Mouse (Mus musculus) T-helper 2 cell (primary cell): ENCODE data around the gene Hs6st1.

Experiments
- in situ Hi-C: fragments of 300-600 bp; cut with MboI, MseI; formaldehyde crosslinking; loops from one replicate; pipeline ENCODE4 v1.15.1; 2025; ENCODE audit warnings: high pct_unique_total_duplicates

Hs6st1 gene

DNA sequence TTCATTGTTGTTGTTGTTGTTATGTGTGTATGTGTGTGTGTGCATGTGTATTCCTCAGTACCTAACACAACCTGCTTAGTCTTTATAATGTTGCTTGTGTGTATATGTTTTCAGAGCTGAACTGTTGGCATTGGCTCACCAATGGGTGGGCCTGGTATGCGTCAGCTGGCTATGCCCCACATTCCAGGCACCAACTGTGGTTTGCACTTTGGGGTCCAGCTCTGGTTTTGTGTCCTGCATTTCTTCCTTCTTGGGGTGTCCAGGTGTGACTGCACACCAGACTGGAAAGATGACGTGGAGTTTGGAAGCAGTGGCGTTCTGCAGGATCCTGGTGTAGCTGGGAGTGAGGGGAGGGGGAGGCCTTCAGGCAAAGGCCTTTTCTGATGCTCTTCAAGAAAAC, 50.8 kb downstream of the Hs6st1 start:
- in situ Hi-C loops, result loop anchor here (10.0 kb wide), 1 partner anchor 724 kb away; no protein-coding TSS in a partner anchor

DNA sequence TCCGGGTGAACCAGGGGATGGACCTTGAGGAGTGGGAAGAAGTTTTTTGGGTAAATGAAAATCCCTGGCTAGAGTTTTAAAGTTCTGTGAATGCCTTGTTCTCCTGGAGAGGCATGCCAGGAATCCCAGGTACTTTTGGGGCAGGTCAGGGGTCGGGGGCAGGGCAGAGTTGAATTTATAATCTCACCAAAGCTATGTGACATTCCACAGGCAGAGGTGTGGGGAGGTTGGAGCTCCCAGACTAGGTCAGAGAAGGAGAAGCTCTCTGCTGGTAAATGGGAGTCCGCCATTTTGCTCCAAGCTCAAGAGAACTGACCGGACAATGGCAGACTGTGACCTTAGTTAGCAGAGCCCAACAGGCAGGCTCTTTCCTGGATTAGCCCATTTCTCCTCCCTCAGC, 51.2 kb downstream of the Hs6st1 start:
- in situ Hi-C loops, result loop anchor here (10.0 kb wide), 1 partner anchor 725 kb away; no protein-coding TSS in a partner anchor

DNA sequence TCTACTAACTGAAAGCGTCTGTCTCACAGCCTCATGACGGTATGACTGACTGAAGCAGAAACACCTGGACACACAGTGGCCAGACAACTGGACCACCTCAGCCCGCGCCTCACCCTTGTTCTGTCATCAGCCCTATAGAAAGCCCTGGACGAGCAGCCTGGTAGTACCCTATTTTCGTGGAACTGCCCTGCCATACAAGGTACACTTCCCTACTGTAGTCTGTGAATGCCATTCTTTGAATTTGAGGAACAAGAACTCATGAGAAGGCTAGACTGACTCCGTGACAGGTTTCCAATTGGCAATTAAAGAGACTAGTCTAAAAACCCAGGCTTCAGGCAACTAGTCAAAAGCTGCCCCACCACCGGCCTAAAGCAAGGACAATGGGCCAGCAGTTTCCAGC, 53.0 kb downstream of the Hs6st1 start:
- in situ Hi-C loops, result no loop called here

DNA sequence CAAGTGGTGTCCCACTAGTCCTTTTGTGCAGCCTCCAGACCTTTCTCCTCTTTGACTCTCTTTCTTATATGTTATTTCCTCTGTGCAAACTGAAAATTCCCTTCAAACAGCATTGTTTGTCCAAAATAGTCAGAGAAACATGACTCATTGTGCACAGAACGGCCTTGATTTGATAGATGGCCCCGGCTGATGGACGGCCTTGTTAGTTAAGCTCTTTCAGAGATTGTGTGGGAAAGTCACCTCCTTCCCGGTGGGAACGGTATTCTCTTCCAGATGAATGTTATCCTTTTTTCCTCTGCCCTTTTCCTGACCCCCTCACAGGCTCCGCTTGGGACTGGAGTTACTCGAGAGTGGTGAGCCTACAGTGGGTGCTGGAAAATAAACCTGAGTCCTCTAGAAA, 56.9 kb downstream of the Hs6st1 start:
- in situ Hi-C loops, result no loop called here

DNA sequence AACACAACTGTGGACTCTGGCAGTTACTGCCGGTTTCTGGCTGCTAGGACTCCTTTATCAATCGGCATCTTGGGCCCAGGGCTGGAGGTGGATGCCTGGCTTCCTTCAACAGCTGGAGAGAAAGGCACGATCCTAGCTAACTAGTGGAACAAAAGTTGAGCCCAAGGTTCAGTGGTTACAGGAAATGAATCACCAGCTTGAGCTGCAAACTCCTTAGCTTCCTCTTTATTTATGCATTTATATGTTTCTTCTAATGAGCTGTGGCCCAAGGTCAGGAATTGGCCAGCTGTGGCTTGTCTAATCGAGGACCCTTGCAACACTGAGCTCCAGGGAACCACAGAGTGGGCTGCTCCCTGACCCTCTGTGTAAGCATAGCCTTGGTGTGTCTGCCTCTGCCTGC, 60.9 kb downstream of the Hs6st1 start:
- in situ Hi-C loops, result no loop called here

DNA sequence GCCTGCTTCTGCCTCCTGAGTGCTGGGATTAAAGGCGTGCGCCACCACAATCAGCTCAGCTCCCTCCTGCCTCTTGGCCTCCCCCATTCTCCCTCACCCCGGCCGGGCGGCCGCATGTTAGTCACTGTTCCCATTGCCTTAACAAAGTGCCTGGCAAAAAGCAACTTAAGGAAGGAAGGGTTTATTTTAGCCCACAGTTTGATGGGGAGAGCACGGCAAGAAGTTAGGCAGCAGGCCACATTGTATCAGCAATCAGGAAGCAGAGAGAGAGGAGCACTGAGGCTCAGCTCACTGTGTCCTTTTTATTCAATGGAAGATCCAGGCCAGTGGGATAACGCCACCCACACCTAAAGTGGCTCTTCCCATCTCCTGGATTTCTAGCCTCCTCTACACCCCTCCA, 61.7 kb downstream of the Hs6st1 start:
- in situ Hi-C loops, result no loop called here

DNA sequence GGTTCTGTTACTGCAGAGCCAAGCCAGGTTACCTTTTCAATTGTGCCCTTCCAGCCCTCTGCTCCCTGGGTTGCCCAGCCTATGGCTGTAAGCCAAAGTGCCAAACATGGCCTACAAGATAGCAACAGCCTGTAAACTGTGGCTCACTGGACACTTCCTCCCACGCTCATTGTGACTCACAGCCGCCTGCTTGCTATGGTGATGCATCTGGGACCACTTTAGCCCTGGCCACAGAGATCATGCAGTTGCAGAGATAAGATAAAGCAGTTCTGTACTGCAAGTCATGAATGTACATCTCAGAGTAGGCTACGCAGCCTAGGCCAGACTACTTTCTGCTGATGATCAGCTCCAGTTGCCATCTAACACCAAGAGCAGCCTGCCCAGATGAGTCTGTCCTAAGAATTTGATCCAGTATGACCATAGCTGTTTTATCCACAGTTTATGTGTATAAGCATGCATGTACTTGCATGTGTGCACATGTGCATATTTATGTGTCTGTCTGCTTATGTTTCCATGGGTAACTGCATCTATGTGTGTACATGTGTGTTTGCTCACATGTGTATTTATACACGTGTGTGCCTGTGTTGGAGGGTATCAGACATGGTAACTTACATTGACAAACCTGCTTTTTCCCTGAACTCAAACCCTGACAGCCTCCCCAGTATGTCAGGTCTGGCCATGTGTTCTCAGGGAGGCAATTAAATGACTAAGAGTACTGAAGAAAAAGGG, 62.3 kb downstream of the Hs6st1 start:
- in situ Hi-C loops, result no loop called here

DNA sequence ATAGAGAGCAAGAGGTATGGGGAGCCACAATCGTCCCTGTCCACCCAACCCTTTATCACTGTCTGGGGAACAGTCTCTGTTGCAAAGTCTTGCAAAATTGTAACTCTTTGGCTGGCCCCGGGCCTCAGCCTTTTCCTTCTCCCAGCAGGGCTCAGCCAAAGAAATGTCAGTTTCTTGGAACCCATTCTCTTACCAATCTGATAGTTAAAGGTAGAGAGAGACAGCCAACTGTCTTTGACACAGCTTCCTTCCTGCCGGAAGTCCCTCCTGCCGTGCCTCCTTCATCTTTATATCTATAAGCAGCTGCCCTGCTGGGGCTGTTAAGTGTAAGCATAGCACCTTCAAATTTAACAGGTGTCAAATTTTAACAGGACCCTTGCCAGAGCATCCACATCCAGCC, 63.0 kb downstream of the Hs6st1 start:
- in situ Hi-C loops, result no loop called here

- in situ Hi-C loops, result no loop called here
Measured at GRCm38 (mm10) chr1:36131766-36132165, 63.6 kb downstream of the Hs6st1 start.

DNA sequence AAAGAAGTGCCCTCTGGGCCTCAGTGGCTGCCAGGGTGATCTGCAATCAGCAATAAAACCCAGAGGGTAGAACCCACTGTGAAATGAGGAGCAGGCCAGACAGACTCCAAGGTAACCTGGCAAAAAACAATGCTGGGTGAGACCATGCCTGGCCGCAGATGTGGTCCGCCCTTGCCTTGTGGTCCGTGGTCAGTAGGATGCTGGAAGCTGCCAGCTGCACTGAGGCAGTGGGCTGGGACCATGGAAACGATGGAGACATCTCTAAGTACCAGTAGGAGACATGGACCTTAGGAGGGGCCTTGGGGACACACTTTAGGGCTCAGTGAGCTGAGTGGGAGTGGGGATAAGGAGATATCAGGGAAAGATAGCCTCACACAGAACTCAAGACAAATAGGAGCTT, 64.0 kb downstream of the Hs6st1 start:
- in situ Hi-C loops, result no loop called here

DNA sequence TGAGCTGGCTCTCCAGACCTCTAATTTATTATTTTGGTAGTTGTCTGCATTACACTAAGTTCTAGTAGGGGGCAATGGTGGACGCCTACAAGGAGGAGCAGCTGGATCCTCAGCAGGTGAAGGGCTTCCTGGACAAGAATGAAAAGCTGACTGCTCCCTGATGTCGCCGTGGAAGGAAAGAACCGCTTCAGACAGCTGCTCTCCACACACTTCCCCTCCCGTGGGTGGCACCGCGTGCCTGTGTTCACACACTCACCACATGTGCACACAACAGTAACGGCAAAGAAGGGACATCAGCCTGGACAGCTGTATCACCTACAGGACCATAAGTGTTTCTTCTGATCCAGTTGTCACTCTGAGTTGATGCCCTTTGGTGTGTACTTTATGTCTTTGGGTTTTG, 64.8 kb downstream of the Hs6st1 start:
- in situ Hi-C loops, result no loop called here

- in situ Hi-C loops, result no loop called here
Measured at GRCm38 (mm10) chr1:36133647-36134046, 65.4 kb downstream of the Hs6st1 start.

DNA sequence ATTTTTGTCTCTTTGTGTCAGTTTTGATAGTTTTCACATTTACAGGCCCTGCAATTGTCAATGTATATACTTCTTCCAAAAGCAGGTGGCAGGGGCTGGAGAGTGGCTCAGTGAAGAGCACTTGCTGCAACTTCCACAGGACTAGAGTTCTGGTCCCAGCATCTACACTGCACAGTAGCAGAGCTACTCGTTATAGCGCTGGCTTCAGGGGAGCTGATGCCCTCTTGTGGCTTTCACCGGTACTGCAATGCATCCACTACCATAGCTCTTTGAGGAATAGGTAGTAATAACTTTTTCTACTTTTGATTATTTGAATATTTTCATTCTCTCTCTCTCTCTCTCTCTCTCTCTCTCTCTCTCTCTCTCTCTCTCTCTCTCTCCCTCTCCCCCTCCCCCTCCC, 66.4 kb downstream of the Hs6st1 start:
- in situ Hi-C loops, result no loop called here

GRCm38 (mm10) chr1:36140311-36140710, 72.1 kb downstream of the Hs6st1 start:
- in situ Hi-C loops, result no loop called here

- in situ Hi-C loops, result no loop called here
Measured at GRCm38 (mm10) chr1:36145050-36145449, 76.8 kb downstream of the Hs6st1 start.

DNA sequence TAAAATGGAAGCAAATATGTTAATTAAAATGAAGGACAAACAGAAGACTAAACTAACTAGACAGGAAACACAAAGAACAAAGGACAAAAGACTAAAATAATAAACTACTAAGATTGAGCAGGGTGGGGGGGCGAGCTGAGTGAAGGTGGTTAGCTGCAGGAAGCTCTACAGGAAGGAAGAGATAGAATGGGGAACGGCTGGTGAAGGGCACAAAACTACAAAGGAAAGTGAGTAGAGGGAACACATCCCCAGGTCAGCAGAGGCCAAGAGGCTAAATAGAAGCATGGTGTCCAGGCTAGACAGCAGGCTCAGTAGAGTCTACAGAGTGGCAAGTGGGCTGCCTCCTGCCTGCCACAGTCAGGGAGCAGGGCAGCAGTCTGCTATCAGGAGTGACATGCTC, 80.6 kb downstream of the Hs6st1 start:
- in situ Hi-C loops, result no loop called here

DNA sequence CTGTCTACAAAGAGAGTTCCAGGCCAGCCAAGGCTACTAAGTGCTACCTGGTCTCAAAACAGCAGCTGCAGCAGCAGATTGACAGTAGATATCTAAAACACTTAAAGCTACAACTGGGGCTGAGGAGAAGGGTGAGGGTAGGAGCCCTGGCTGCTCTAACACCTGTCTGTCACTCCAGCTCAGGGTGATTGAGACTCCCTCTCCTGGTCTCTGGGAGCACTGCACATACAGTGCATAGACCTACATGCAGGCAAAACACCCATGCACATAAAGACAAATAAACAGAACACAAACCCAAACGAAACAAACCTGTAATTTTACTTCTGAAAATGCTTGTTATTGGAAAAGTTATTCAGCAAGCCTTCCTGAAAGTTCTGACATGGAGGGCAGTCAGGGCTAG, 81.2 kb downstream of the Hs6st1 start:
- in situ Hi-C loops, result no loop called here
